Mouse (Mus musculus) neural tube, embryonic 10.5 days (tissue): Measurements from ENCODE around the gene Anxa6.

ENCODE experiments used
- DNase-seq: peaks from one replicate; pipeline ENCODE4 v3.0.0-alpha.2; 2017; ENCODE audit warnings: low spot score; ENCODE audit errors: extremely low spot score

Gene Anxa6

DNA sequence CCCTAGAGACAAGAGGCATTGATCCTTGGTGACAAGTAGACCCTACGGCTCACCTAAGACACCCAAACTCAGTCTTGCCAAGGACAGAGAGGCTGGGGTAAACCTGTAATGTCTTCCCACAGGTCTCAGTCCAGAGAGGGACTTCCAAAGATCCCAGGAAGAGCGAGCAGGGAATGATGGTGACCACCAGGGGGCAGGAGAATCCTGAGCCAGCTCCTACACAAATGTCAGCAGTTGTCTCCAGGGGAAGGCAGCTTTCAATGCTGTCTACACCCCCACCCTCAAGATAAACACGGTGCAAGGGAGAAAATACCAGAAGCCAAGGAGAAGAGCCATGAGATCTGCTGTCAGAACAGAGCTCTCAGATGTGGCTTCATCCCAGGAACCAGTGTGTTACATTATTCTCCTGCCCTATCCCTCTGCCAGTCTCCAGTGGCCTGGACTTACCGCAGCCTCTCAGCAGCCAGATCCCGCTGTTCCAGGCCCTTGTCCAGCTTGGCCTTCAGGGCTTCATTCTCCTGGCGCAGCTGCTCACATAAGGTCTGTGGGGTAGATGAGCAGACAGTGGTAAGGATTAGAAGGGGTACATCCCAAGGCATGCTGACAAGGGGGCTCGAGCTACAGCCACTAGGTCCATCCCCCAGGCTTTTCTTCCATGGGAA lies 102.8 kb downstream of the Anxa6 start:
- peak; percentile 56 for DNase-seq

DNA sequence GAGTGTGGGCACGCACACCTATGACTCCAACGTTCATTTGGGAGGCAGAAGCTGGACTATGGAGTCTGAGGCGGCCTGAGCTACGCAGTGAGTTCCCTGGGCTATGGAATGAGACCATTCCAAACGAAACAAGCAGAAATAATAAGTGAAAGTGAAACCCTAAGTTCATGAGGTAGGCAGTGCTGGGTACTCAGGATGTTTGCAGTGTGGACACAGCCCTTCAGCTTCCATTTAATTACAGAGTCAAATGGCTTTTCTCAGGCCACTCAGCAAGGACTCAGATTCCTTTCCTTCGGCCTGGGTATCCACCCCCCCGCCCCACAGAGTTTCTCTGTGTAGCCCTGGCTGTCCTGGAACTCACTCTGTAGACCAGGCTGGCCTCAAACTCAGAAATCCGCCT lies 103.5 kb downstream of the Anxa6 start:
- DNase-seq, result no peak

DNA sequence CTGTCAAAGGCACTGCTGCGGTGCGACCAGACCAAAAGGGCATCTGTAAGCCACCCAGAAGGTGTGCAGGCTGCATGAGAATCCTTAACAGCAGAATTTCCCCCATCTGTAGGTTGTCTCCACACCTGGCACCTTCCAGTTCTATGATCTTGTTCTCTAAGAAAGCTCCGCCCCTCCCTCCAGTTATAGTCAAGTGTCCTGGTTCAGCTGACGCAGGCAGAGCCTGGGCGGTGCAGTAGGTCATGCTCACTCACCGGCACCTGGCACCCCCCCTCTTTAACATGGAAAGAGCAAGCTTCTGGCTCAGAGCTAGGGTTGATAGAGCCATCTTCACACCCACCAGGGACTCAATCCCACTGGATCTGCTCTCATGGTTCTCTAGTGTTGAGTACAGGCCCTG lies 104.0 kb downstream of the Anxa6 start:
- DNase-seq, result no peak
